Mouse (Mus musculus): ENCODE data around the gene Rpl26. TPM values are rescaled to one million over a fixed set of nuclear protein-coding genes. Genes with fewer than 3 reads are reported as not detected.

The Rpl26 gene
- total RNA-seq, 2 experiments from 2014 or later = 751 to 896 TPM

DNA sequence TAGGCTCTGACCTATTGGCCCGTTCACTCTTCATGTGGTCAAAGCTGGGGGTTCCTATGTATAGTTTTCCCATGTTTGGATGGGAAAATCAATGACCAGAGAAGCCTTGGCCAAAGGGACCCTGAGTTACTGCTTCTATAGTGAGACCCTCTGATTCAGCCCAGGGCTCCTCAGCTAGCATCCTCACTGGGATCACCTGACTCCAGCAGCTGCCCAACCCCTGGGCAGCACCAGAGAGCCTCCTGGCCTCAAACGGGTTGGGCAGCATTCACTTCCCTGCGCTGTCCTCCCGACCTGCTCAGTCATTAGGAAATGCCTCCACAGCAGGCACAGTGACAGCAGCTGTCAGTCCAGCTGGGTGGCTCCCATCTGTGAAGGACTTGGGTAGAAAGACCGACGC, 13.1 kb upstream of the Rpl26 start, which contains the start of gene Rnf222:
Gene Rnf222, plus strand, starts transcription at position 301 of the 400 bp plus-strand sequence.
- ATAC-seq (replicated peaks; ENCODE audit: low FRiP score, poor library complexity, severe bottlenecking) = no peak

DNA sequence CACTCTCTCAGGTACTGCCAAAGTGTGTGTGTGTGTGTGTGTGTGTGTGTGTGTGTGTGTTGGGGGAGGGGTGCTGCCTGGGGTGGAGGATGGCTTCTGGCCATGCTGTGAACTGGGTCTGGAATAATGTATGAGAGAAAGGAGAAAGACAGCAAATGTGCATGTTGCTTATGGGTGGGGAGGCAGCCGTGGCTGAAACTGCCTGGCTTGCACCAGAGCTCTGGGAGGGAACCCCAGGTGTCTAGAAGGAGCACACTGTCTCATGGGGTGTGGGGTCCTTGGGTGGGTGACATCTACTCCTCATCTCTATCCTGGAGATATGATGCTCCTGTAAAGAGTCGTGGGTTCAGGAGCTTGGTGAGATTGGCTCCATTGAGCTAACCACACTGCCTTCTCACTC, 12.7 kb upstream of the Rpl26 start:
- no peak for ATAC-seq (replicated peaks; ENCODE audit: low FRiP score, poor library complexity, severe bottlenecking)

DNA sequence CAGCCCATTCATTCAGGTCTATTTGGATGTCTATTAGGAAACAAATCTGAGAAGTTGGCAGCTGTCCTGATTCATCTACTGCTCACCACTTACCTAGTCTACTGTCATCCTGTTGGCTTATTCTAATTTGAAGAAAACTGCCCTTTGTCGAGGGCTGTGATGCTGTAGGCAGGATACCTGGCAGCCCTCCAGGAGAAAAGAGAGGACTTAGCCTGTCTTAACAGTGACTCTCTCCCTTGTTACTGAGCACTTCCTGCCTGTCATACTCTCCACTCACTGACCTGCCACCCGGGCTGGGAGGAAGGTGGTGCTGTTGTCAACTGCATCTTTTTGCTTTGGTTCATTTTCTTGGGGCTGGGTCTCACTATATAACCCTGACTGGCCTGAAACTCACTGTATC, 10.8 kb upstream of the Rpl26 start:
- no peak for ATAC-seq (replicated peaks; ENCODE audit: low FRiP score, poor library complexity, severe bottlenecking)

DNA sequence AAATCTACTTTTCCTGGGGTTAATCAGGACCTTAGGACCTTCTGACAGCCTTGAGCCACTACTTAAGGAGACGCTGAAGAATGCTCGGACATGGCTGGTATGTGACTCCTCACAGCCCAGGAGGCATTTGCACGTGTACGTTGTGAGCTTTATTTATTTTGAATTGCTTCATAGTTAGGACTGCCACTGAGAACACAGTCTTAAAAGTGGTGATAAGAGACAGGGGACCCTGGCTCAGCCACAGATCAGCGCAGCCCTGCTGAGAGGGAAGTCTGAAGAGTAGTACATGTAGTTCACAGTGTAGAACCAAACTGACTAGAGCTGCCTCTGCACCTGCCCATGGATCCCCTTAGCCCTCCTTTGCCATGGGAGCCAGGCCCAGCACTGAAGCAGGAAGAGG, 9.6 kb upstream of the Rpl26 start:
- ATAC-seq (replicated peaks; ENCODE audit: low FRiP score, poor library complexity, severe bottlenecking) = no peak

DNA sequence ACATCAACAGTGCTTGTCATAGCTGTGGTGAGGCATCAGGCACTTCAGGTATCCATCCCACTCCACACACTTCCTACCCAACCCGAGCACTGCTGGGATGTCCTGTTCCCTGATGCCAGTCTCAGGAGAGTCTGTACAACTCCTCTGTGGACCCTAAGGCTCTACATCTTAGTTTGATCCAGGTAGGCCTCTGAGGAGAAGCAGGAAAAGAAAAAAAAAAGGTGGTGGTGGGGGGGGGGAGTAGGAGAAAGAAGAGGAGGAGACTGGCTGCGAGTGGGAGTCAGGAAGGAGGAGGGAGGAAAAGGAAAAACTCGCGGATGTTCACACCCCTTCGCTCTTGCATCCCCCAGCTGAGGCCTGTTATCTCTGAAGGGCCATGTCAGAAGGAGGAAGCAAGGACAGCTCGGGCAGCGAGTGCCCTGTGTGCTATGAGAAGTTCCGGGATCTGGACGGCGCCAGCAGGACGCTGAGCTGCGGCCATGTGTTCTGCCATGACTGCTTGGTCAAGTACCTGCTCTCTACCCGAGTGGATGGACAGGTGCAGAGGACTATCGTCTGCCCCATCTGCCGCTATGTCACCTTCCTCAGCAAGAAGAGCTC, 9.1 kb upstream of the Rpl26 start:
- no peak for ATAC-seq (replicated peaks; ENCODE audit: low FRiP score, poor library complexity, severe bottlenecking)

DNA sequence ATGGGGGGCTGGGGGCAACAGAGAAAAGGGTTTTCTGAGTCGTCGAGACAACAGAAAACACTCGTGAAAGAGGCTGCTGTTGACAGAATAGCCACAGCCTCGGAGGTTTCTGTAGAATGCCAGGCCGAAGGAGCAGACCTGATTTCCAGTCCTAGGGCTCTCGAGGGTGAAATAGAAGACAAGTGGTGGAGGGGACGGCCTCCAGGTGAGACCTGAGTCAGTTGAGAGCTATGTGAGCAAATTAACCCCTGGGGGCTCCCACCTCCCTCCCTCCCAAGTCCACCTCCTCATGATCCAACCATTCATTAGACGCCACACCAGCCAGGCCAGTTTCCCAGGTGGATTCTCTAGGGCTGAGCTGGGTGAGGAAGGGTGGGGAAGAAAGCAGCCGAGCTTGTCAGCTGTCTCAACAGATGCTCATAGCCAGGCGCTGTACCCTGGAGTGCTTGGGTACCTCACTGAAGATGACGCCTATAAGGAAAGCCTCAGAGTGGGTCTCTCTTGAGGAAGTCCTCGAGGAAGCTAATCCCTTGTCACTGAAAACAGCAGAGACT, 7.4 kb upstream of the Rpl26 start:
- no peak for ATAC-seq (replicated peaks; ENCODE audit: low FRiP score, poor library complexity, severe bottlenecking)

DNA sequence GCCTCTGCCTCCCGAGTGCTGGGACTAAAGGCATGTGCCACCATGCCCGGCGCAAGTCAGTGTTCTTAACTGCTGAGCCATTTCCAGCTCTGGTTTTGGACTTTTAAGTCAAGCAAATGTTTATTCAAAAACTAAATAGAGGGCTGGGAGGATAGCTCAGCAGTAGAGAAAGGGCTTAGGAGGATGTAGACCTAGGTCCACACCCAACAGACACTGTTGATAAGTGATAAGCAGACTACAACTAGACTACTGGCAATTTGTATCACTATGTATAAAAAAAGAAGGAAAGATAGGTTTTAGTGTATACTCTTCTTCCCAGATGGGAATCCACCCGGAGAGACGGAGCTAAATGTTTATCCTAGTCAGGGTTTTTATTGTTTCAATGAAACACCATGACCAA, 5.1 kb upstream of the Rpl26 start:
- ATAC-seq (replicated peaks; ENCODE audit: low FRiP score, poor library complexity, severe bottlenecking) = peak; percentile 77

DNA sequence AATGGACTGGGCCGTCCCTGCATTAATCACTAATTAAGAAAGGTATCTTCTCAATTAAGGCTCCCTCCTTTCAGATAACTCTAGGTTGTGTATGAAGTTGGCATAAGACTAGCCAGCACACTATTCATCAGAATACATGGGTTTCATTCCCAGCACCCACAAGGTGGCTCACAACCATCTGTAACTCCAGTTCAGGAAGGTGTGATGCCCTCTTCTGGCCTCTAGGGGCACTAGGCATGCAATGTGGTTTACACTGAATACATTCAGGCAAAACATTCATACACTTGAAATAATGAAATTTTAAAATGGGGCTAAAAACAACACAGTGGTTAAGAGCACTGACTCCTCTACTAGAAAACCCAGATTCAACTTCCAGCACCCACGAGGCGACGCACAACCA, 4.3 kb upstream of the Rpl26 start:
- ATAC-seq (replicated peaks; ENCODE audit: low FRiP score, poor library complexity, severe bottlenecking) = peak; percentile 49

DNA sequence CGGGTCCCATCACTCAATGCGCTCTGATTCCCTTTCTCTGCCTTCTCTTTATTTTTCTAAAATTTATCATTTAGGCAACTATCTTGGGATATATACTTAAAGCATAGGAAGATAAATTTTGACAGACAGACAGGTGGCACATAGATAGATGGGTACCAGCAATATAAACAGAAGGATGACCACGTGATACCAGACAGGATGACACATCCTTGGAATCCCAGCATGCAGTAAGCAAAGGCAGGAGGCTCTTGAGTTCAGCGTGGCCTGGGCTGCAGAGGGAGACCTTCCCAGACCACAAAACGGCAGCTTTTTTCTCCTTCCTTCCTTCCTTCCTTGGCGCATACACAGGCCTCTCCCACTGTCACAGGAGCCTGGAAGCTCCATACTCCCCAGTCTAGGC, 3.5 kb upstream of the Rpl26 start:
- ATAC-seq (replicated peaks; ENCODE audit: low FRiP score, poor library complexity, severe bottlenecking) = no peak

DNA sequence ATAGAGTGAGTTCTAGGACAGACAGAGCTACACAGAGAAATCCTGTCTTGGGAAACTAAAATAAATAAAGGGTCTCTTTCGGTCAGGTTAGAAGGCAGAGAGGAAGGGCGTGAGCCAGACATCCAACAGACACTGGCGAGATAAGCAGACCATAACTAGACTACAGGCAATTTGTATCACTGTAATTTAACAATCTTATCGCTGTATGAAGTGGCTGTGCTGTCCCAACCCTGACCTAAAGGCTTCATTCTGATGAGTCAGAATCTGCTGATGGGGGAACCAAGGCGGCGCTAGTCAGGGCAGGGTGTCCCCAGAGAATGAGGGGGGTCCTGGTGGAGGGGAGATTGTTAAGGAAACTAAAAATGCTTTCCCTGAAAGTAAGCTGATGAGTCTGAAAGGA, 2.6 kb upstream of the Rpl26 start:
- no peak for ATAC-seq (replicated peaks; ENCODE audit: low FRiP score, poor library complexity, severe bottlenecking)

DNA sequence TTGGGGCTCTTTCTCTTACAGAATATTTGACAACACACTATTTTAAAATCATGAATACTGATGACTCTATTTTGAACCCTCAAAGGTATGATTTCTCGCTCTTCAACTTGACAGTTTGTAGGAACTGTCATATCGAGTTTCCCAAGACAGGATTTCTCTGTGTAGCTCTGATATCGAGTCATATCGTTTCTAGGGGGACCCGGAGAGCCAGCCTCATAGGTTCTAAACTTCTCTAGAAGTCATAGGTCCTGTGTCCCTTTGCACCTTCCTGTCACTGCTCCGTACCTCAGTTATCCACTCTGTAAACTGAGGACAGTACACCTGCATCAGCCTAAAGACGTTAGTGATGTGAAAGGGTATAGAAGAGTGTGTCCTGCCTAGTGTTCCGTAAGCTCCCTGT, 1.6 kb upstream of the Rpl26 start:
- ATAC-seq (replicated peaks; ENCODE audit: low FRiP score, poor library complexity, severe bottlenecking) = no peak

DNA sequence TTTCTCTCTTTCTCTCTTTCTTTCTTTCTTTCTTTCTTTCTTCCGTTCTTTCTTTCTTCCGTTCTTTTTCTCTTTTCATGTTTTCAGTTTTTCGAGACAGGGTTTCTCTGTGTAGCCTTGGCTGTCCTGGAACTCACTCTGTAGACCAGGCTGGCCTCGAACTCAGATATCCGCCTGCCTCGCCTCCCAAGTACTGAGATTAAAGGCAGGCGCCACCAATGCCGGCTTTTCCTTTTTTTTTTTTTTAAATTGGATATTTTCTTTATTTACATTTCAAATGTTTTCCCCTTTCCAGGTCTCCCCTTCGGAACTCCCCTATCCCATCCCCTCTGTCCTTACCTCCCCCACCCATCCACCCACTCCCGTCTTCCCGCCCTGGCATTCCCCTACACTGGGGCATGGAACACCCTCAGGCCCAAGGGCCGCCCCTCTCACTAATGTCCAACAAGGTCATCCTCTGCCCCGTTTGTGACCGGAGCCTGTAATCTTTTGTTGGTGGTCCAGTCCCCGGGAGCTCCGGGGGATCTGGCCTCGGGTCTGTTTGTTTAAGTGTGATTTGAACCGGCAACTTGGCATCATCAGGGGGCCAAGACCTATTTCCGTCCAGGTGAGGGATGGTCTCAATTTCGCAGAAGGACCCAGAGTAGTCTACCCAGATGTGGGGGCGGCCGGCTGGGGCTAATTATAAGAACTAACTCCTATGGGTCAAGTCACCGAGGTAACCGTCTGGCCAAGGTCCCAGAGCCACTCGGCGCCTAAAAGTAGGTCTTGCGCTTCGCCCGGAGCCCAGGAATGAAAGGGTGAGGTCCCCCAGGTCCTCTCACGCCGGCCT, 648 bp upstream of the Rpl26 start:
- ATAC-seq (replicated peaks; ENCODE audit: low FRiP score, poor library complexity, severe bottlenecking) = peak; percentile 33

DNA sequence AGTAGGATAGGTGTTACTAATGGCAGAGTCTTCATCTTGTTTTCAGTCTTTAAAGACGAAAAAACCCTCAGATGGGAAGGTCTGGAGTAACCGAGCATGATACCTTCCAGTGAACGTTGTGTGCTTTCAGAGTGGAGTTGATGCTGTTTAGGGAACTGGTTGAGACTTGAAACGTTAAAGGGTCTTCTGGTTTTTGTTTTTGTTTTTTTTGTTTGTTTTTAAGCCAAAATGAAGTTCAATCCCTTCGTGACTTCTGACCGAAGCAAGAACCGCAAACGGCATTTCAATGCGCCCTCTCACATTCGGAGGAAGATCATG, 623 bp downstream of the Rpl26 start:
- ATAC-seq (replicated peaks; ENCODE audit: low FRiP score, poor library complexity, severe bottlenecking) = no peak

DNA sequence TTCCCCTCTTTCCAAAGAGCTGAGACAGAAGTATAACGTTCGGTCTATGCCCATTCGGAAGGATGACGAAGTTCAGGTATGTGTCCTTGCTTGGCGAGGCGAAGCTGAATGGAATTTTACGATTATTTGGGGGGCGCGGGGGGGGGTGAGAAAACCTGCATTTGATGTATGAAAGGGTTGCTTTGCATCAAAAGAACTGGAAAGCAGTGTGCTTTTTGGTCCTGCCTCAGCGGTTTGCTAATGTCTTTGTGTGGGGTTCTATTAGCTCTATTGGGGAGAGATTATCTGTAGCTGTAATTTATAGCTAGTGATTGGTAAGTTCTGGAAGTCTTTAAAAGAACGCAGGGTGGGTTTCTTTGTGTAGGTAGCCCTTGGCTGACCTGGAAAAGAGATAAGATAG, 984 bp downstream of the Rpl26 start:
- ATAC-seq (replicated peaks; ENCODE audit: low FRiP score, poor library complexity, severe bottlenecking) = no peak

DNA sequence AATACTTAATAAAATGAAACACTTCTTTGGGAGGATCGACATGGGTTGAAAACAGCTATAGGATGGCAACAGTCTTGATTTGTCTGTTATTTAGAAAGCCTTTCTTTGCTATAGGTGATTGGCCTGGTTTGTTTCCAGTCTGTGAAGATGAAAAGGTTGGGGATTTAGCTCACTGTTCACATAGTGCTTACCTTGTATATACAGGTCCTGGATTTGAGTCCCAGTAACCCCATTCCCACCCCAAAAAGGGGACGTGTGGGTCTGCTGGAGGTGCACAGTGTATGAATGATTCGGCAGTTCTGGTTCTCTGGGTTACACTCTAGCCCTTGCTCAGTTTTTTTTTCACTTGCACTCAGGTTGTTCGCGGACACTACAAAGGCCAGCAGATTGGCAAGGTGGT, 1.4 kb downstream of the Rpl26 start:
- ATAC-seq (replicated peaks; ENCODE audit: low FRiP score, poor library complexity, severe bottlenecking) = no peak

DNA sequence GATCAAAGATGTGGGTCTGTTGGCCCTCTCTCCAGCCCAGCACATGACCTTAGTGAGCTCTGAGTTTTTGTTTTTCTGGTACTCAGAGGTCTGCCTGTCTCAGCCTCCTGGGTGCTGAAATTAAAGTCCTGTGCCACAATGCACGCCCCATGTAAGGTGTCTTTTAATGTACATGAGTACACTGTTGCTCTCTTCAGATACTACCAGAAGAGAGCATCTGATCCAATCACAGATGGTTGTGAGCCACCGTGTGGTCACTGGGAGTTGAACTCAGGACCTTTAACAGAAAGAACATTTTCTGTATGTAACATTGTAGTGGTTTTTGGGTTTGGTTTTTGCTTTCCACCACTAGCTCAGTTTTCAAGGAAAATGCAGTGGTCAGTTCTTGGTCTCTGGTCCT, 2.4 kb downstream of the Rpl26 start:
- no peak for ATAC-seq (replicated peaks; ENCODE audit: low FRiP score, poor library complexity, severe bottlenecking)

DNA sequence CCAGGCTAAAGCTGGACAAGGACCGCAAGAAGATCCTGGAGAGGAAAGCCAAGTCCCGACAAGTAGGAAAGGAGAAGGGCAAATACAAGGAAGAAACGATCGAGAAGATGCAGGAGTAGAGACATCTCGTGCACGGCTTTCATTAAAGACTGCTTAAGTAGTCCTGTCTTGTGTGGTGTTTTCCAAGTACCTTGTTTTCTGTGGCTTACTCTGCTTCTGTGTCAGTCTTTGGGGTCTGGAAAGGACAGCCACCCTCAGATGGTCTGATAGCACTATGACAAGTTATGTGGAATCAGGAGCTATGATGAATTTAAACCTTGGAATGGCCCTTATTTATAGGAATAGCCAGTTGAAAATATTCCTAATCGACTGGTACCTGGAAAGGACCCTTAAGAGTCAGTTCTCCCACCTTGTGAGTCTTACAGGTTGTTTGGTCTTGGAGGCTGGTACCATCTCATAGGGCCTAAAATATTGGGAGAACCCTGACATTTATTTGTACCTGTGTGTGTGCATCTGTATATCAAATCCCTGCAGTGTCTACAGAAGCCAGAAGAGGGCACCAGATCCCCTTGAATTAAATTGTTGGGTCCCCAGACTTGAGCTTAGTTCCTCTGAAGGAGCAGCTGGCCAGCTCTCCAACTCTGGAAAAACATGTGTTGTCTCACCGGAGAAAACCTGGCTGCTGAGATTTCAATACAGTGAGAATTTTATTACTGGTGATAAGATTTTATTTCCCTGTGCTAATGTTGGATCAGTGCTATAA, 3.2 kb downstream of the Rpl26 start:
- peak; percentile 46; the same call in 1 of the 2 replicates for ATAC-seq (replicated peaks; ENCODE audit: low FRiP score, poor library complexity, severe bottlenecking)

DNA sequence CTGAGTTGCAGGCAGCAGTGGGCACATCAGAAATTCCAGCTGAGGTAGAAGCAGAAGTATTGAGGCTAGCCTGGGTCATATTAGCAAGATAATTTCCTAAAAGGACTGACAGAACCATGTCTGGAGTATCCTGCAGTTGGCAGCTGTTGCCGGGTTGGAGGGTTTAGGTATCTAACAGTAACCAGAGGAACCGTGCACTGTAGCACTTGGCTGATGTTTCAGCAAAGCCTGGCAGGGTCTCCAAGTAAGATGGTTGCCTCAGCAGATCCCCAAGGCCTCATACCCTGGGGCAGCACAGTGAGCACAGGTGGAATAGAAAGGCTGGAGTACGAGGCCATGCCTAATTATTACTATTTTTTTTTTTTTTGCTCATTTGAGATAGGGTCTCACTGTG, 3.8 kb downstream of the Rpl26 start:
- ATAC-seq (replicated peaks; ENCODE audit: low FRiP score, poor library complexity, severe bottlenecking) = no peak

DNA sequence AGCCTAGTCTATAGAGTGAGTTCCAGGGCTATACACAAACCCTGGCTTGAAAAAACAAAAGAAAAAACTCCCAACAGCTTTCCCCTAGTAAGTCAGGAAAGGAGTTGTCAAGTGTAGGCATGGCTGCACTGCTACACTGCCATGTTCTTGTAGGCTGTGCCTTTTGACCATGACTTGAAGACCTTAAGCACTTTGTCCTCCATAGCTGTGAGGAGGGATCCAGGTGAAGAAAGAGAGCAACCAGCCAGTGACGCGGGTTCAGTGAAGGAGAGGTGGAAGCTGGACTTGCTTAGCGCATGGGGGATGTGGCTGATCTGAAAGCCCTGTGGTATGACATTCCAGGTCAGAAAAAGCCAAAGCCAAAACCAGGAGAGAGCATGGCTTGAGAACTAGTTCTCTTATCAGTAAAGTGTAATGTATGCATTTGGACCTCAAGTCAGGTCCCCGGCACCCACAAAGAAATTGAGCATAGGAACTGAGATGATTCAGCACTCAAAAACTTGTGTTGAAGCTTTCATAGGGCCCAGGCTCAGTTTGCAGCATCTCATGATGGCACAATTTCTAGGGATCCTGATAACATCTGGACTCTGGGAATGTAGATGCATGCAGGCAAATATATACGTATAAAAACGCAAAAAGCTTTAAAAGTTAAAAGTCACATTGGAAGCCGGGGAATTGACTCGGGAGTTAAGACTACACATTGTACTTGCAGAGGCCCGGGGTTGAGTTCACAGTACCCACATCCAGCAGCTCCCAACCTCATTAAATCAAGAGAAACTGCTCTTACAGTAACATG, 4.5 kb downstream of the Rpl26 start:
- ATAC-seq (replicated peaks; ENCODE audit: low FRiP score, poor library complexity, severe bottlenecking) = no peak

DNA sequence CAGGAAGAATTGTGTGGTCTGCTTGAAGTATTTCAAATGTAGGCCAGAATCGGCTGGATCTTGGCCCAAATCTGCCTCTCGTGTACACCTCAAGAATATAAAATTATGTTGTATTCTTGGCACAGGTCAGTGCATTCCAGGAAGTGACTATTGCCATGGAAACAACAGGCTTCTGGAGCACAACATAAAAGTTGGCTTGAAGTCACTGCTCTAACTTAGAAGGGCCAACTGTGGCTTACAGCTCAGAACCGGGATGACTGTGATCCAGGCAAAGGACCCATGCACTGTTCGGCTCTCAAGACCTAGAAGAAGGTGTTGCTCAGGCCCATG, 5.0 kb downstream of the Rpl26 start:
- no peak for ATAC-seq (replicated peaks; ENCODE audit: low FRiP score, poor library complexity, severe bottlenecking)

Measured in erythroid progenitor cell, adult 5-6 weeks (primary cell).